Mouse (Mus musculus) CH12.LX (cell line): Measurements from ENCODE around the gene Cacna1a. TPM values are rescaled to one million over a fixed set of nuclear protein-coding genes. Genes with fewer than 3 reads are reported as not detected.

Experiments used
- DNase-seq: peaks from one replicate; pipeline ENCODE4 v3.0.0-alpha.2; 2013; ENCODE audit errors: extremely low read depth
- H3K27ac ChIP-seq: 2 replicates; pipeline ENCODE4 v1.5.1; 2012; ENCODE audit warnings: low read depth, mild to moderate bottlenecking, control low read depth, moderate library complexity; ENCODE audit not compliant: insufficient read depth
- H3K27me3 ChIP-seq: replicated peaks from 2 replicates; pipeline ENCODE3; 2012; ENCODE audit warnings: inconsistent platforms
- H3K36me3 ChIP-seq, 2 experiments: replicated peaks in 1 of 2; 2 replicates each; pipeline versions ENCODE3 to v1.6.1; 2012; ENCODE audit warnings: inconsistent platforms in 1 of 2, low read length in 1 of 2, mild to moderate bottlenecking in 1 of 2, mixed read lengths in 1 of 2, moderate library complexity in 1 of 2; ENCODE audit not compliant: control insufficient read depth in 1 of 2, insufficient read depth in 1 of 2
- H3K4me1 ChIP-seq, 2 experiments: 2 replicates each; pipeline ENCODE4 v1.6.1; 2012; ENCODE audit warnings: inconsistent platforms in 1 of 2, moderate library complexity in 1 of 2; ENCODE audit not compliant: insufficient read depth in 2 of 2, control insufficient read depth in 1 of 2
- H3K4me2 ChIP-seq: 2 replicates; pipeline ENCODE4 v1.6.1; 2012; ENCODE audit warnings: low read depth, mild to moderate bottlenecking, control low read depth; ENCODE audit not compliant: poor library complexity, insufficient read depth, severe bottlenecking
- H3K4me3 ChIP-seq, 3 experiments: fragments of 150-350 bp in 1 of 3; sonication (generic) in 1 of 3; replicated peaks in 1 of 3; 2 replicates each; pipeline versions ENCODE3 to v1.5.1; 2011 to 2012; ENCODE audit warnings: low read depth in 2 of 3, low read length in 2 of 3, mild to moderate bottlenecking in 2 of 3, moderate library complexity in 2 of 3, control low read depth in 1 of 3, improper control_type of control experiment in 1 of 3, inconsistent platforms in 1 of 3, mixed read lengths in 1 of 3; ENCODE audit not compliant: poor library complexity in 1 of 3
- H3K79me2 ChIP-seq: replicated peaks from 2 replicates; pipeline ENCODE4 v1.6.1; 2012; ENCODE audit warnings: mild to moderate bottlenecking, moderate library complexity; ENCODE audit not compliant: control insufficient read depth, poor library complexity, insufficient read depth, severe bottlenecking; ENCODE audit errors: extremely low read depth
- H3K9ac ChIP-seq: 2 replicates; pipeline ENCODE4 v1.6.1; 2012; ENCODE audit warnings: low read depth, mild to moderate bottlenecking, control low read depth, moderate library complexity; ENCODE audit not compliant: insufficient read depth
- H3K9me3 ChIP-seq: replicated peaks from 2 replicates; pipeline ENCODE3; 2012; ENCODE audit warnings: low read length, inconsistent platforms, mixed read lengths
- CHD1 ChIP-seq: IDR thresholded peaks from 2 replicates; pipeline ENCODE4 v1.6.1; 2012; ENCODE audit warnings: low read depth, low read length, improper control_type of control experiment, inconsistent platforms
- CHD2 ChIP-seq: IDR thresholded peaks from 2 replicates; pipeline ENCODE4 v1.6.1; 2011; ENCODE audit warnings: low read length, improper control_type of control experiment
- CTCF ChIP-seq, 2 experiments: IDR thresholded peaks in 1 of 2; conservative IDR thresholded peaks in 1 of 2; 2 replicates each; pipeline ENCODE4 v1.5.1; 2011 to 2012; ENCODE audit warnings: low read depth in 2 of 2, low read length in 2 of 2, improper control_type of control experiment in 1 of 2, inconsistent platforms in 1 of 2, mild to moderate bottlenecking in 1 of 2, moderate library complexity in 1 of 2
- E2F4 ChIP-seq: IDR thresholded peaks from 2 replicates; pipeline ENCODE4 v1.6.1; 2011; ENCODE audit warnings: low read depth, low read length, improper control_type of control experiment; ENCODE audit not compliant: insufficient replicate concordance
- ELF1 ChIP-seq: IDR thresholded peaks from 2 replicates; pipeline ENCODE4 v1.6.1; 2014; ENCODE audit warnings: low read depth, mild to moderate bottlenecking, inconsistent platforms, low read length, improper control_type of control experiment
- EP300 ChIP-seq: IDR thresholded peaks from 2 replicates; pipeline ENCODE4 v1.6.1; 2011; ENCODE audit warnings: low read length, improper control_type of control experiment
- GABPA ChIP-seq: IDR thresholded peaks from 2 replicates; pipeline ENCODE4 v1.6.1; 2012; ENCODE audit warnings: low read depth, low read length, improper control_type of control experiment, inconsistent platforms; ENCODE audit not compliant: insufficient replicate concordance
- HCFC1 ChIP-seq: IDR thresholded peaks from 2 replicates; pipeline ENCODE4 v1.6.1; 2012; ENCODE audit warnings: low read depth, mild to moderate bottlenecking, inconsistent platforms, low read length, improper control_type of control experiment
- IRF4 ChIP-seq: IDR thresholded peaks from 2 replicates; pipeline ENCODE4 v1.6.1; 2014; ENCODE audit warnings: low read depth, mild to moderate bottlenecking, inconsistent platforms, low read length, improper control_type of control experiment
- JUN ChIP-seq: IDR thresholded peaks from 2 replicates; pipeline ENCODE4 v1.6.1; 2011; ENCODE audit warnings: low read depth, mild to moderate bottlenecking, low read length, improper control_type of control experiment, moderate library complexity; ENCODE audit not compliant: insufficient read depth
- JUND ChIP-seq: conservative IDR thresholded peaks from 2 replicates; pipeline ENCODE4 v1.6.1; 2011; ENCODE audit warnings: low read depth, low read length, improper control_type of control experiment
- KAT2A ChIP-seq: IDR thresholded peaks from 2 replicates; pipeline ENCODE4 v1.6.1; 2012; ENCODE audit warnings: low read length, improper control_type of control experiment, inconsistent platforms; ENCODE audit not compliant: insufficient replicate concordance
- MAFK ChIP-seq: IDR thresholded peaks from 2 replicates; pipeline ENCODE4 v1.6.1; 2011; ENCODE audit warnings: low read length, improper control_type of control experiment; ENCODE audit not compliant: insufficient replicate concordance
- MAX ChIP-seq: IDR thresholded peaks from 2 replicates; pipeline ENCODE4 v1.6.1; 2011; ENCODE audit warnings: low read length, improper control_type of control experiment
- MAZ ChIP-seq: IDR thresholded peaks from 2 replicates; pipeline ENCODE4 v1.6.1; 2012; ENCODE audit warnings: low read depth, mild to moderate bottlenecking, inconsistent platforms, low read length, improper control_type of control experiment, moderate library complexity
- MEF2A ChIP-seq: IDR thresholded peaks from 2 replicates; pipeline ENCODE4 v1.6.1; 2014; ENCODE audit warnings: low read depth, mild to moderate bottlenecking, inconsistent platforms, low read length, improper control_type of control experiment, borderline replicate concordance
- MXI1 ChIP-seq: IDR thresholded peaks from 2 replicates; pipeline ENCODE4 v1.6.1; 2011; ENCODE audit warnings: mild to moderate bottlenecking, low read depth, low read length, improper control_type of control experiment
- MYC ChIP-seq: IDR thresholded peaks from 2 replicates; pipeline ENCODE4 v1.6.1; 2011; ENCODE audit warnings: low read depth, mild to moderate bottlenecking, improper control_type of control experiment, low read length
- NELFE ChIP-seq: IDR thresholded peaks from 2 replicates; pipeline ENCODE4 v1.6.1; 2011; ENCODE audit warnings: low read depth, low read length, improper control_type of control experiment
- NRF1 ChIP-seq: IDR thresholded peaks from 2 replicates; pipeline ENCODE4 v1.6.1; 2014; ENCODE audit warnings: low read depth, mild to moderate bottlenecking, inconsistent platforms, low read length, improper control_type of control experiment, moderate library complexity
- PAX5 ChIP-seq: IDR thresholded peaks from 2 replicates; pipeline ENCODE4 v1.6.1; 2012; ENCODE audit warnings: low read length, inconsistent platforms, mixed read lengths
- POLR2A ChIP-seq: IDR thresholded peaks from 2 replicates; pipeline ENCODE4 v1.6.1; 2011; ENCODE audit warnings: low read depth, mild to moderate bottlenecking, improper control_type of control experiment, low read length
- POLR2AphosphoS2 ChIP-seq: IDR thresholded peaks from 2 replicates; pipeline ENCODE4 v1.6.1; 2011; ENCODE audit warnings: low read depth, low read length, improper control_type of control experiment
- RCOR1 ChIP-seq: conservative IDR thresholded peaks from 2 replicates; pipeline ENCODE4 v1.6.1; 2012; ENCODE audit warnings: low read depth, mild to moderate bottlenecking, inconsistent platforms, low read length, improper control_type of control experiment
- SIN3A ChIP-seq: IDR thresholded peaks from 2 replicates; pipeline ENCODE4 v1.6.1; 2012; ENCODE audit warnings: low read length, improper control_type of control experiment, inconsistent platforms
- SMC3 ChIP-seq: IDR thresholded peaks from 2 replicates; pipeline ENCODE4 v1.6.1; 2011; ENCODE audit warnings: low read depth, low read length, improper control_type of control experiment
- TBP ChIP-seq: conservative IDR thresholded peaks from 2 replicates; pipeline ENCODE4 v1.6.1; 2011; ENCODE audit warnings: low read depth, low read length, improper control_type of control experiment
- TCF12 ChIP-seq: IDR thresholded peaks from 2 replicates; pipeline ENCODE4 v1.6.1; 2014; ENCODE audit warnings: low read depth, mild to moderate bottlenecking, inconsistent platforms, low read length, improper control_type of control experiment
- UBTF ChIP-seq: IDR thresholded peaks from 2 replicates; pipeline ENCODE4 v1.6.1; 2012; ENCODE audit warnings: low read depth, mild to moderate bottlenecking, inconsistent platforms, low read length, improper control_type of control experiment, moderate library complexity
- USF1 ChIP-seq: IDR thresholded peaks from 2 replicates; pipeline ENCODE4 v1.6.1; 2014; ENCODE audit warnings: low read depth, mild to moderate bottlenecking, inconsistent platforms, low read length, improper control_type of control experiment
- USF2 ChIP-seq: conservative IDR thresholded peaks from 2 replicates; pipeline ENCODE4 v1.6.1; 2011; ENCODE audit warnings: low read depth, low read length, improper control_type of control experiment
- ZC3H11A ChIP-seq: IDR thresholded peaks from 2 replicates; pipeline ENCODE4 v1.6.1; 2012; ENCODE audit warnings: low read depth, mild to moderate bottlenecking, inconsistent platforms, low read length, improper control_type of control experiment
- ZKSCAN1 ChIP-seq: IDR thresholded peaks from 2 replicates; pipeline ENCODE4 v1.6.1; 2012; ENCODE audit warnings: low read depth, inconsistent platforms, low read length, improper control_type of control experiment, borderline replicate concordance
- ZMIZ1 ChIP-seq: IDR thresholded peaks from 2 replicates; pipeline ENCODE4 v1.6.1; 2012; ENCODE audit warnings: low read depth, mild to moderate bottlenecking, inconsistent platforms, low read length, improper control_type of control experiment
- ZNF384 ChIP-seq: IDR thresholded peaks from 2 replicates; pipeline ENCODE4 v1.6.1; 2012; ENCODE audit warnings: low read depth, low read length, improper control_type of control experiment, inconsistent platforms
- dilution Hi-C: fragments of 300-500 bp; cut with MboI; formaldehyde crosslinking; loops from 2 replicates; pipeline ENCODE4 v1.14.3; 2020; ENCODE audit warnings: low sequenced_read_pairs; ENCODE audit not compliant: extremely low pct_unique_long_range_greater_than_20kb, extremely low pct_ligation_motif_present
- in situ Hi-C: fragments of 300-500 bp; cut with MboI; formaldehyde crosslinking; loops from 3 replicates; pipeline ENCODE4 v1.14.3; 2019; ENCODE audit warnings: low sequenced_read_pairs, low pct_ligation_motif_present, low pct_unique_long_range_greater_than_20kb, mixed read lengths
- polyA plus RNA-seq: library from polyadenylated mRNA; unstranded; fragments of >175 nt; gene quantifications from 2 replicates; pipeline ENCODE4 v1.2.1, GENCODE M21; 2012; ENCODE audit warnings: low read depth; ENCODE audit not compliant: insufficient read length
- total RNA-seq, 2 experiments: library from RNA; depleted of rRNA; stranded (reverse); fragments of 300-350 nt in 1 of 2; fragments of >200 nt in 1 of 2; gene quantifications; 2 replicates each; pipeline ENCODE4 v1.2.3; 2012 to 2014

The Cacna1a gene
- total and polyA plus RNA-seq, 3 experiments: 2.6 to 9.4 (median 6.9) TPM

DNA sequence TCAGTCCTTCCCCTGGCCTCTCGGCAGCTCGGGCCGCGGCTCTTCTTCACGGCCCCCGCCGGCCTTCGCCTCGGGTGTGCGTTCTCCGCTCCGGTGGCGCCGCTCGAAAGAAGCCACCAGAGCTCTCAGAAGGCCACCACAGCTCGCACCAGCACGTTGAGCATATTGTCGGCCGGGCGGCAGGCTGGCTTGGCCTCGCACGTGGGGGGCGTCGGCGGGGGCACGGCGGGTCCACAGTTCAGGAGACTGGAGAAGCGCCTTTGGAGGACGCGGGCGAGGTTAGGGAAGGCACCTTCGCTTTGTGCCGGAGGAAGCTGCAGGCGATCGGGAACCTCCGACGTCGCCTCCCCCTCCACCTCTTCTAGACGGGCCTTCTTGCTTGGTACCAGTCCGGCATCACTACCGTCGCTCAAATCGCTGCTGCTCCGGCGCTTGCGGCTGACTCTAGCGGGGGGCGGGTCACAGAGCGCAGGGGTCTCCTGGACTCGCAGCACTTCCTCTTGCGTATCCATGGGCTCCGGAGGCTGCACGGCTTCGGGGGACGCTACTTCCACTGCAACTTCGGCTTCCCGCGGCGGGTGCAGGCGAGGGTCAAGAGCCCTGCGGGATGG lies 273.8 kb downstream of the Cacna1a start:
- Histone ChIP-seq H3K4me3 (peak overlapping the region; percentile 68 to 97 (median 80)), H3K27me3 (no peaks in the 10 kb centered on the region), H3K4me1 (peaks cover 8 to 41% of the 10 kb centered on the region in 2 experiments), H3K4me2 (0 out of 2 replicates have a peak overlapping the region, but pooled peaks have one; percentile 82), H3K79me2 (peaks cover 23% of the 10 kb centered on the region), H3K9ac (peak overlapping the region; percentile 95), H3K36me3 (peaks cover 0 to 4% of the 10 kb centered on the region in 2 experiments), H3K27ac (peak overlapping the region; percentile 97), H3K9me3 (no peaks in the 10 kb centered on the region)
- dilution Hi-C loops: no loop called here
- TF ChIP-seq CHD2 (no peak; the same call in 1 of the 2 replicates), GABPA (no peak), UBTF (peak; percentile 61; the same call in 1 of the 2 replicates), TBP (no peak), CHD1 (peak; percentile 79; the same call in 1 of the 2 replicates), MXI1 (no peak; the same call in 1 of the 2 replicates), JUND (no peak), NRF1 (no peak), POLR2A (no peak), KAT2A (no peak), MYC (no peak), ZKSCAN1 (no peak), NELFE (no peak), SIN3A (no peak; the same call in 1 of the 2 replicates), ZMIZ1 (no peak), MAZ (0 out of 2 replicates have a peak, but pooled peaks have one; percentile 49), TCF12 (no peak), ZC3H11A (no peak), ZNF384 (no peak), IRF4 (no peak), SMC3 (no peak), MEF2A (no peak), JUN (no peak), MAX (peak; percentile 20; the same call in 1 of the 2 replicates), MAFK (no peak), ELF1 (no peak), CTCF (conservative IDR thresholded peaks at IDR 0.05 in 1 of 2, IDR thresholded peaks at IDR 0.05 in 1 of 2; ENCODE audit: low read depth in 2 of 2, low read length in 2 of 2) (no peak), USF1 (no peak), PAX5 (no peak), POLR2AphosphoS2 (no peak), EP300 (no peak), E2F4 (no peak), RCOR1 (no peak), HCFC1 (no peak), USF2 (no peak)
- in situ Hi-C loops: no loop called here
- DNase-seq: peak; percentile 49
